Mouse (Mus musculus): ENCODE data around the gene Cyp2w1. TPM values are rescaled to one million over a fixed set of nuclear protein-coding genes. Genes with fewer than 3 reads are reported as not detected.
"Not testable (repeated sequence)": the region's sequence is repeated elsewhere in the genome, so short reads cannot be mapped to it uniquely, and the experiment has no call there.

Gene Cyp2w1
- total RNA-seq, 4 experiments from 2014 or later = not detected

- DNase-seq (ENCODE audit: low spot score) = no peak
Observed at GRCm38 (mm10) chr5:139332590-139333272, 19.7 kb upstream of the Cyp2w1 start.

DNA sequence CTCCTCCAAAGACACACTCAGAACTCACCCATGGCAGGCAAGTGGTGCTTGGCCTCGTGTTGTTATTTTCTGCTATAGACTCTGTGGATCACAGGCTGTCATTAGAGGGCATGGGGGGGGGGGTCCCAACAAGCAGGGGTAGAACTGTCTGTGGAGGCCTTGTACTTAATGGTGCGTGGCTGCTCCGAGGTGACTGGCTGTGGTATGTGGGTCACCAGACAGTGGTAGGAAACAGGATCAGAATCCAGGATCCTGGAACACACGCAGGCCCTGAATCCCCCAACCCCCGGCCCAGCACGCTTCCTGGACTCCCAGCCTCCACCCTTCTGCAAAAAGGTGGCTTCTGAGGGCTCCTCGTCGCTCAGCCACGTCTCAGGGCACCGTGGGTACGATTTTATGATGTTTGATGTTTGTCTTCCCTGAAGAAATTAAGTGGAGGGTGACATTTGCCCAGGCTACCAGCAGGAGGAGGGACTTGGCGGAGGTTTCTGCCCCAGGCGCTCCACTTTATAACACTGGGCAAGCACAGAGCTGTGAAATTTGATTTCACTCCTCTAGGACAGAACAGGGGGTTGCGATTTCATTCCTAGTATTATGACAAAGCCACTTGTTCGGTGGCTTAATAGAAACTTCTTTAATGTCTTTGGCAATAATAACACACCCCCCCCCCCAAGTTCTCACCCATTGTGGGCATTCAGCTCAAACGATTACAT lies 19.0 kb upstream of the Cyp2w1 start:
- DNase-seq (ENCODE audit: low spot score) = no peak

DNA sequence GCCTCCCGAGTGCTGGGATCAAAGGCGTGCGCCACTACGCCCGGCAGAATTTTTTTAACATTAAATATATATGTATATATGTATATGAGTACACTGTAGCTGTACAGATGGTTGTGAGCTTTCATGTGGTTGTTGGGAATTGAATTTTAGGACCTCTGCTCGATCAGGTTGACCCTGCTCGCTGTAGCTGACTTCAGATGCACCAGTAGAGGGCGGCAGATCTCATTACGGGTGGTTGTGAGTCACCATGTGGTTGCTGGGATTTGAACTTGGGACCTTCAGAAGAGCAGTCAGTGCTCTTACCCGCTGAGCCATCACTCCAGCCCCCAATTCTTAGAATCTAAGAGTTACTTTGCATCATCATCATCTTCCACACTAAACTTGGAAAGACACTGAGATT lies 18.0 kb upstream of the Cyp2w1 start:
- DNase-seq (ENCODE audit: low spot score) = not testable (repeated sequence)

GRCm38 (mm10) chr5:139335634-139336033 lies 16.8 kb upstream of the Cyp2w1 start:
- no peak for DNase-seq (ENCODE audit: low spot score)

DNA sequence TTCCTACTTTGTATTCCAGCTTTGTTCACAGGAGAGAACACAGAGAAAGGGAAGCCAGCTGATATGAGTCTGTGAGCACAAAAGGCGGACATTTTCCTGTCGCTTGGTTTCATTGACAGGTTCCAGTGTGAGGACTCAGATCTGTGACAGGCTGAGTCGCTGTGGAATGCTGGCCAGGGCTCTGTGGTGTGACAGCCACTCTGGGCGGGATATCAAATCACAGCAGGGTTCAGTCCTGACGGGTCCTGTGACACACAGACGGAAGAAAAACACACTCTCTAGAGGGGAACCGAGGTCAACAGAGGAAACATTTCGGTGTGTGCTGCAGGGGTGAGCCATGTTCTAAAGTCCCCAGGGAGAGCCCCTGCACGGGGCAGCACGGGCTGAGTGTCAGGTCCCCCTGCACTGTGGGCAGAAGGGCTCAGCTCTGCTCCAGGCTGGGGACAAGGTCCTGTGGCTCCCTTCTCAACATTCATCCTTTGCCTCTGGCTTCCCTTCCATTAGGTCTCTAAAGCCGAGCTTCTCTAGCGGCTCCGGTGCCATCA lies 14.5 kb upstream of the Cyp2w1 start:
- DNase-seq (ENCODE audit: low spot score) = no peak

DNA sequence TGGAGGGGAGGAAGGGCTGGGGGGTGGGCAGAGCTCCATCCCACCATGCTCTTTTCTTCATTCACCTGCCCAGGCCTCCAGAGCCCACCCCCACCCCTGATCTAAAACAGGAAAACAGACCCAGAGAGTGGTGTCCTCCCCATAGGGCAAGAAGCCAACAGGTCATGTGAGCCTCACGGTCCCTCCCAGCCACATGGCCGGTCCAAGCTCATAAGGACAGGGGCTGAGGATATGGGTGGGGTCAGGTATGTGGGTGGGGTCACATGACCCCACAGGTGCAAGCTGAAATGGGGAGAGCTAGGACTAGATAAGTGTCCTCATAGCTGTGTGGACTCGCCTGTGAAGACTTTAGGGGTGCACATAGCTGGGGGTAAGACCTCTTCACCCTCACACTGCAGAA lies 14.0 kb upstream of the Cyp2w1 start:
- no peak for DNase-seq (ENCODE audit: low spot score)

DNA sequence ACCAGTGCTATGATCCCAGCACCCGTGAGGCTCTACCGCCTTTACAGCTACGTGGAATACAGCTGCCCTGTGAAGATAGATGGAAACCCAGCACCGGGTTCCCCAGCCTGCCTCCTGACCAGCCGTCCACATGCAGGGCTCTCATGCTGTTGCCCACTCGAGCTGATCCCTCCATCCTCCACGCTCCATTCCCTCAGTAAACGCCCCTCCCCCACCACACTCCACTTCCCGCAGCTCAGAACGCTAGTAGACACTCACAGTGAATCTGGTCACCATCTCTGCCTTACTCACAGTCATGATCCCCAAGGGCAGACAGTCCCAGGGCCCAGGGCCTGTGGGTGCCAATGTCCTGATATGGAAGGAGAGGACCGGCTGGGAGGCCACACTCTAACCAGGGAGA lies 13.5 kb upstream of the Cyp2w1 start:
- DNase-seq (ENCODE audit: low spot score) = no peak

DNA sequence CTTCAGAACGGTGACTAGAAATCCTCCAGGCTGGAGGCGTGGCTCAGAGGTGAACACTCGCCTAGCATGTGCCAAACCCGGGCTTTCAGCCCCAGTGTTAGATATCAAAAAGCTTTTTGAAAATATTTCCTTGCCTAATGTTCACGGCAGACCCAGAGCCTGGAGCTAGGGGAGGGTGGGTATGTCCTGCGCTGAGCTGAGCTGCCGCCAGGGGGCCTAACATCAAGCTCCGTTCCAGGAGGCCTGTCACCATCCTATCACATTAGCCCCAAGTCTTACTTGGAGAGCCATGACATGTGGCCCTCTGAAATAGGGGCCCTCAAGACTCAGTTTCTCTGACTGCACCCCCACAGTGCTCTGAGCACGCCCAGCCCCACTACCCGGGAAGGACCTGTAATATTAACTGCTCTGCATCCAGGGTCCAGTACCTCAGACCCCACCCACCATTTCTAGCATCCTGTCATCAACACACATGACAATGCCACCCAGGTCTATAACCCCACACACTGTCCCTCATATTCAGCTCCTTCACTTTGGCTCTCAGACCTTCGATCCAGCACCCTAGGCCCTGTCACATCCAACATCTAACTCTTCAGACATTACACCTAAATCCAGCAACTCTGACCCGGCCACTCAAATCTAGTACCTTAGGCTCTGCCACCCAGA lies 8.3 kb upstream of the Cyp2w1 start:
- peak; percentile 71 for DNase-seq (ENCODE audit: low spot score)

- DNase-seq (ENCODE audit: low spot score) = peak; percentile 96
Observed at GRCm38 (mm10) chr5:139344687-139345363, 7.6 kb upstream of the Cyp2w1 start.

- DNase-seq (ENCODE audit: low spot score) = no peak
Observed at GRCm38 (mm10) chr5:139345364-139345714, 7.1 kb upstream of the Cyp2w1 start.

- DNase-seq (ENCODE audit: low spot score) = no peak
Observed at GRCm38 (mm10) chr5:139347225-139347624, 5.2 kb upstream of the Cyp2w1 start.

GRCm38 (mm10) chr5:139349713-139350112 lies 2.7 kb upstream of the Cyp2w1 start:
- no peak for DNase-seq (ENCODE audit: low spot score)

DNA sequence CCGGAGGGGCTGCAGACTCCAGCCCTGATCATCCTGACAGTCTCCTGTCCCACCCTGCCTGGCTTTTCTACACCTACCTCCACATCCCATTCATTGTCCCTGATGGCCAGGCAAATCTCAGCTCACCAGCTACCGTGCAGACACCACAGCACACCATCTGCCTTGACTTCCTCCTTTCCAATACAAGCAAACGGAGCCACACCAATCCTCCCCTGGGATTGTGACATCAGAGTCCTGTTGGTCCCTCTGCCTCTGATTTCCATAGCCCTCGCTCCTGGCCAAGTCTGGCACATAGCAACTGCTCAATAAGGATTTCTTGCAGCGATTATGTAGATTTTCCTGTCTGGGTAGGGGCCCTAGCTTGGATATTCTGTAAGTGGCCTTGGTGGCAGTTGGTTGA lies 1.3 kb upstream of the Cyp2w1 start, which contains the start of gene Cox19:
Gene Cox19 (minus strand): TSS at position 285 of the 400 bp plus-strand sequence.
- no peak for DNase-seq (ENCODE audit: low spot score)

- DNase-seq (ENCODE audit: low spot score) = no peak
Observed at GRCm38 (mm10) chr5:139351628-139352027, 789 bp upstream of the Cyp2w1 start.

- no peak for DNase-seq (ENCODE audit: low spot score)
Observed at GRCm38 (mm10) chr5:139353496-139353895, 1.1 kb downstream of the Cyp2w1 start.

- DNase-seq (ENCODE audit: low spot score) = no peak
Observed at GRCm38 (mm10) chr5:139353946-139354345, 1.5 kb downstream of the Cyp2w1 start.

DNA sequence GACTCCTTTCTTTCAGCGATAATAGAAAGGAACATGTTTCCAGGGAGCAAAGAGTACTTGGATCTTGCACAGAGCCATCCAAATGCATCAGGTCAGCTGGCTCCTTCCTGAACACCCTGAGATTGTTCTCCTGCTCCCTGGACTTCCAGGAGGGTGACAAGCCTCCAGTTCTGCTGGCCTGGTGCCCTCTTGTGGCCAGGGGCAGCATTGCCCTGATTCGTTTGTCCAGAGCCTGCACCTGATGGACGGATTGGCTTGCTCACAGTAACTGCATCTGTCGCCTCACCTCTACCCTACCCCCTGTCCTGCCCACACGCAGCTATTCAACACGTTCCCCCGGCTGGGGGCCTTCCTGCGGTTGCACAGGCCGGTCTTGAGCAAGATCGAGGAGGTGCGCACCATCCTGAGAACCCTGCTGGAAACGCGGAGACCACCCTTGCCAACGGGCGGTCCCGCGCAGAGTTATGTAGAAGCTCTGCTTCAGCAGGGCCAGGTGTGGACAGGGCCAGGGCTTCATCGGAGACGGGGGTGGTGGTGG lies 2.9 kb downstream of the Cyp2w1 start:
- peak; percentile 71 for DNase-seq (ENCODE audit: low spot score)

DNA sequence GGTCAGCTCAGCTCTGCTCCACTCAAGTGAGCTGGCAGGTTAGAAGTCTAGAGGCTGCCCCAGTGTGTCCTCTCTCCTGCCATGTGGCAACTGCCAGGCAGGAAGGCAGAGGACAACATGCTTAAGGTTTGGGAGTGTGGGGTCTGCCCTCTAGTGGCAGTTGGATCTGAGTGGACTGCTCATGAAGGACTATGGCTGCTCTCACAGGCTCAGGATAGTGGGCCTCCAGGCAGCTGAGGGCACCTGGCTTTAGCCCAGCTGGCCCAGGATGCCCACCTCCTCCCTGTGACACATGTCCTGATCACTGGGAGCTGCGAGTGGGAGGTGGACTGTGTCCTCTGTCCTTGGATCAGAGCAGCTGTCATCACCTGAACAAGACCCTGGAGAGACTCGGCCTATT lies 6.2 kb downstream of the Cyp2w1 start:
- DNase-seq (ENCODE audit: low spot score) = no peak

DNA sequence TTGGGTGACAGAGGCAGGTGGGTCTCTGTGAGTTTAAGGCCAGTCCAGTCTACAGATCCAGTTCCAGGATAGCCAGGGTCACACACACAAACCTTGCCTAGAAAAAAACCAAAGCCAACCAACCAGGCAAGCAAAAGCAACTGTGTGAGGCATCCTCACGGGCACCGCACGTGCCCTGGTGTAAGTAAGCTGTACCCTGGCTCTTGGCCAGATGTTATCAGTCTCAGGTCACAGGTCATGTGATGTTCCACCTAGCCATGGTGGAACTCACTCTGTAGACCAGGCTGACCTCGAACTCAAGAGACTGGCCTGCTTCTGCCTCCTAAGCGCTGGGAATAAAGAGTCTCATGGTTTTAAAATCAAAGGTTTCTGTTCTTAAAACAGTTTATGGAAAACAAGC lies 6.8 kb downstream of the Cyp2w1 start:
- no peak for DNase-seq (ENCODE audit: low spot score)

DNA sequence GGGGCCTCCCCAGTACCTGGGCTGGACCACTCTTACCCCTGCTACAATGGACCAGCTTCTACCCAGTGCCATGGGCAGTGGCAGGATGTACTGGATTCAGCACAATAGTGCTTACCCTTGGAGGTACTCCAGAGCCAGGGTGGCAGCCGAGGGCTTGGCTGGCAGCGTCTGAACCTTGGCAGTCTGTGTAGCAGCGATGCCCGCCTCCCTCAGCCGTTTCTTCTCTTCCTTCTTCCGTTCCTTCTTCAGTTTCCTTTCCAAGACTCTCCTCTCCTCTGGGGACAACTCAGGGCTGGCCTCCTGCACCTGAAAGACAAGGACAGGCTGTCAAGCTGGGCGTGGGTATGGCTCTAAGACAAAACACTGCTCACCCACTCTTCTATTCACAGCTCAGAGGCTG lies 11.4 kb downstream of the Cyp2w1 start:
- DNase-seq (ENCODE audit: low spot score) = no peak

DNA sequence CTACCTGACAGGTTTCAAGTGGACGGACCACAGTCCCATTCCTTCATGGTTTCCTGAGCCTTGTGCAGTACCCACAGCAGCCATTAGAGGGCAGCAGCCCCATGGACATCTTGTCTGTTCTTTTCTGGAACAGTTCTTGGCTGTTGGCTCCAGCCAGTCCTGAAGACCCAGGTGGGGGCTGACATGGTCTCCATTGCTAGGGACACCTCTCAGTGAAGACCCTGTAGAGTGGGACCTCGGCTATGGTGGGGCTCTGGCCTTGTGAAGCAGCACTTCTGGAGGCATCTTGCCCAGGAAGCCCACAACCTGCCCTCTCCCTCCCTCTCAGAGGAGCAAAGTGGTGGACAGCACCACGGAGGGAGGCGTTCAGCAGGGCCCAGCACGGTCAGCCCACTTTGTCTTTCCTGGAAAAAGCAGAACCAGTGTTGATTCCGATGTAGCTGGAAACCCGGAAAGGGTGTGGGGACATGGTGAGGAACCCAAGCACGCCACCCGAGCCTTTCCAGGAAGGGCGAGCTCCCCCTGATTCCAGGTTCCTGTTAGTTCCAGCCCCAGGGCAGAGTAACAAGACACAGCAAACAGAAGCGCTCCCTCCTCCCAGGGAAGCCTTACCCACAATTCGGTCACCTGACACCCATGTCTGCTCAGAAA lies 12.0 kb downstream of the Cyp2w1 start:
- DNase-seq (ENCODE audit: low spot score) = peak; percentile 92

Data from heart, adult 8-10 months (tissue).